Mouse (Mus musculus) megakaryocyte, embryonic 14.5 days (primary cell): ENCODE results near the gene Cenpp. TPM values are rescaled to one million over a fixed set of nuclear protein-coding genes. Genes with fewer than 3 reads are reported as not detected.
A peak's percentile ranks its signal among the peaks of the same experiment; 100 is the strongest.

ENCODE experiments used
- H3K27me3 ChIP-seq: replicated peaks from 2 replicates; pipeline ENCODE3; 2012; ENCODE audit warnings: inconsistent platforms
- H3K36me3 ChIP-seq: replicated peaks from 2 replicates; pipeline ENCODE3; 2012; ENCODE audit warnings: low read length, inconsistent platforms, mixed read lengths
- H3K4me1 ChIP-seq: 2 replicates; pipeline ENCODE4 v1.6.1; 2012; ENCODE audit warnings: inconsistent platforms
- H3K4me3 ChIP-seq: replicated peaks from 2 replicates; pipeline ENCODE3; 2012; ENCODE audit warnings: moderate library complexity, mild to moderate bottlenecking, inconsistent platforms
- H3K9me3 ChIP-seq: 2 replicates; pipeline ENCODE4 v1.6.1; 2012; ENCODE audit warnings: inconsistent platforms
- FLI1 ChIP-seq: IDR thresholded peaks from 2 replicates; pipeline ENCODE4 v1.6.1; 2012; ENCODE audit warnings: low read length, inconsistent platforms, mixed read lengths
- GATA1 ChIP-seq: IDR thresholded peaks from 3 replicates; pipeline ENCODE4 v1.6.1; 2012; ENCODE audit warnings: mixed read lengths, low read length, inconsistent platforms, borderline replicate concordance
- polyA plus RNA-seq: library from polyadenylated mRNA; stranded (reverse); fragments of >175 nt; gene quantifications from 2 replicates; pipeline ENCODE4 v1.2.3, GENCODE M21; 2012; ENCODE audit warnings: low replicate concordance; ENCODE audit not compliant: insufficient read depth

The Cenpp gene
- polyA plus RNA-seq, 1 experiment, result 1.8 TPM

- Histone ChIP-seq H3K27me3 (no peaks in the 10 kb centered on the region), H3K9me3 (no peaks in the 10 kb centered on the region), H3K4me1 (peaks cover 42% of the 10 kb centered on the region), H3K4me3 (no peak overlapping the region), H3K36me3 (peaks cover 97% of the 10 kb centered on the region)
- TF ChIP-seq FLI1 (no peak), GATA1 (no peak)
Measured at GRCm38 (mm10) chr13:49435745-49436144, 216.8 kb downstream of the Cenpp start.

- Histone ChIP-seq H3K9me3 (no peaks in the 10 kb centered on the region), H3K4me1 (peaks cover 57% of the 10 kb centered on the region), H3K36me3 (peaks cover 92% of the 10 kb centered on the region), H3K4me3 (no peak overlapping the region), H3K27me3 (no peaks in the 10 kb centered on the region)
- TF ChIP-seq GATA1 (no peak), FLI1 (no peak)
Measured at GRCm38 (mm10) chr13:49433268-49434029, 219.1 kb downstream of the Cenpp start.

GRCm38 (mm10) chr13:49430529-49430928 is 222.1 kb downstream of the Cenpp start:
- Histone ChIP-seq H3K4me1 (peaks cover 79% of the 10 kb centered on the region), H3K9me3 (no peaks in the 10 kb centered on the region), H3K36me3 (peaks cover 81% of the 10 kb centered on the region), H3K4me3 (no peak overlapping the region), H3K27me3 (no peaks in the 10 kb centered on the region)
- no peak for TF ChIP-seq GATA1
- no peak for TF ChIP-seq FLI1

- Histone ChIP-seq H3K4me1 (peaks cover 97% of the 10 kb centered on the region), H3K27me3 (no peaks in the 10 kb centered on the region), H3K4me3 (no peak overlapping the region), H3K36me3 (peaks cover 66% of the 10 kb centered on the region), H3K9me3 (no peaks in the 10 kb centered on the region)
- TF ChIP-seq FLI1 (no peak), GATA1 (no peak)
Measured at GRCm38 (mm10) chr13:49428042-49428675, 224.4 kb downstream of the Cenpp start.

GRCm38 (mm10) chr13:49426736-49427135 is 225.8 kb downstream of the Cenpp start:
- Histone ChIP-seq H3K4me3 (no peak overlapping the region), H3K36me3 (peaks cover 55% of the 10 kb centered on the region), H3K4me1 (peaks cover 99% of the 10 kb centered on the region), H3K9me3 (no peaks in the 10 kb centered on the region), H3K27me3 (no peaks in the 10 kb centered on the region)
- TF ChIP-seq FLI1, result no peak
- no peak for TF ChIP-seq GATA1

- H3K4me3 ChIP-seq, result peak overlapping the region; percentile 97
- peaks cover 21% of the 10 kb centered on the region for H3K36me3 ChIP-seq
- H3K9me3 ChIP-seq, result peaks cover 6% of the 10 kb centered on the region; the same call in 1 of the 2 replicates
- no peak for TF ChIP-seq FLI1
- no peak for TF ChIP-seq GATA1
- H3K4me1 ChIP-seq, result peaks cover 65% of the 10 kb centered on the region
- H3K27me3 ChIP-seq, result no peaks in the 10 kb centered on the region
Measured at GRCm38 (mm10) chr13:49421959-49422358, 230.6 kb downstream of the Cenpp start.

- no peaks in the 10 kb centered on the region for H3K27me3 ChIP-seq
- peak overlapping the region; percentile 97 for H3K4me3 ChIP-seq
- peaks cover 6% of the 10 kb centered on the region; the same call in 1 of the 2 replicates for H3K9me3 ChIP-seq
- H3K36me3 ChIP-seq, result peaks cover 18% of the 10 kb centered on the region
- TF ChIP-seq FLI1, result no peak
- TF ChIP-seq GATA1, result no peak
- H3K4me1 ChIP-seq, result peaks cover 63% of the 10 kb centered on the region
Measured at GRCm38 (mm10) chr13:49421606-49421917, 231.0 kb downstream of the Cenpp start.

GRCm38 (mm10) chr13:49420754-49421605 is 231.6 kb downstream of the Cenpp start, which contains the start of gene Ippk:
Ippk (plus strand) TSS chr13:49421249.
- Histone ChIP-seq H3K9me3 (peaks cover 6% of the 10 kb centered on the region; the same call in 1 of the 2 replicates), H3K36me3 (peaks cover 17% of the 10 kb centered on the region), H3K27me3 (no peaks in the 10 kb centered on the region), H3K4me1 (peaks cover 63% of the 10 kb centered on the region), H3K4me3 (peak within 1 kb of the TSS; percentile 97)
- TF ChIP-seq FLI1 (peak; percentile 94), GATA1 (no peak)

Other genes starting within 250 kb of the Cenpp start
- 1.4 TPM in 1 of 2 replicates, not detected in the other for gene Ippk, start 231.5 kb downstream of the Cenpp start, polyA plus RNA-seq
- gene Tes3-ps, start 159.5 kb downstream of the Cenpp start, polyA plus RNA-seq, result not detected in 2 replicates
- not detected in 2 replicates for gene Ecm2, start 148.0 kb downstream of the Cenpp start, polyA plus RNA-seq
- gene Aspn, start 108.3 kb downstream of the Cenpp start, polyA plus RNA-seq, result not detected in 2 replicates
- not detected in 2 replicates for gene Omd, start 70.3 kb downstream of the Cenpp start, polyA plus RNA-seq
- not detected in 2 replicates for gene Ogn, start 44.7 kb downstream of the Cenpp start, polyA plus RNA-seq
- 0.41 and 1.3 TPM in 2 replicates for gene Nol8, start 293 bp upstream of the Cenpp start, polyA plus RNA-seq
- gene Iars, start 29.3 kb upstream of the Cenpp start, polyA plus RNA-seq, result 15.1 and 23.6 TPM in 2 replicates
- not detected in 2 replicates for gene Gm30302, start 146.2 kb upstream of the Cenpp start, polyA plus RNA-seq